Mouse (Mus musculus): ENCODE results near the gene Ccr10.

Ccr10 gene

GRCm38 (mm10) chr11:101174851-101175628 is at the start of gene Ccr10:
TSS of gene Ccr10 (minus strand) at chr11:101175443.
- DNase-seq (ENCODE audit: low spot score) = no peak

GRCm38 (mm10) chr11:101224337-101224736 is 49.1 kb upstream of the Ccr10 start:
- no peak for DNase-seq (ENCODE audit: low spot score)

- DNase-seq (ENCODE audit: low spot score) = no peak
Measured at GRCm38 (mm10) chr11:101221306-101221986, 46.2 kb upstream of the Ccr10 start.

GRCm38 (mm10) chr11:101220853-101221252 is 45.6 kb upstream of the Ccr10 start:
- no peak for DNase-seq (ENCODE audit: low spot score)

- no peak for DNase-seq (ENCODE audit: low spot score)
Measured at GRCm38 (mm10) chr11:101218436-101219055, 43.3 kb upstream of the Ccr10 start.

GRCm38 (mm10) chr11:101216936-101217335 is 41.7 kb upstream of the Ccr10 start:
- no peak for DNase-seq (ENCODE audit: low spot score)

- DNase-seq (ENCODE audit: low spot score) = no peak
Measured at GRCm38 (mm10) chr11:101211970-101212369, 36.7 kb upstream of the Ccr10 start.

GRCm38 (mm10) chr11:101200986-101201385 is 25.7 kb upstream of the Ccr10 start:
- no peak for DNase-seq (ENCODE audit: low spot score)

- no peak for DNase-seq (ENCODE audit: low spot score)
Measured at GRCm38 (mm10) chr11:101199555-101199954, 24.3 kb upstream of the Ccr10 start.

- no peak for DNase-seq (ENCODE audit: low spot score)
Measured at GRCm38 (mm10) chr11:101196175-101196574, 20.9 kb upstream of the Ccr10 start.

- no peak for DNase-seq (ENCODE audit: low spot score)
Measured at GRCm38 (mm10) chr11:101195571-101195970, 20.3 kb upstream of the Ccr10 start.

GRCm38 (mm10) chr11:101195101-101195500 is 19.9 kb upstream of the Ccr10 start:
- DNase-seq (ENCODE audit: low spot score) = no peak

GRCm38 (mm10) chr11:101194643-101195042 is 19.4 kb upstream of the Ccr10 start:
- DNase-seq (ENCODE audit: low spot score) = no peak

GRCm38 (mm10) chr11:101194137-101194536 is 18.9 kb upstream of the Ccr10 start:
- DNase-seq (ENCODE audit: low spot score) = no peak

GRCm38 (mm10) chr11:101193076-101193475 is 17.8 kb upstream of the Ccr10 start:
- DNase-seq (ENCODE audit: low spot score) = no peak

GRCm38 (mm10) chr11:101192646-101193045 is 17.4 kb upstream of the Ccr10 start:
- no peak for DNase-seq (ENCODE audit: low spot score)

GRCm38 (mm10) chr11:101191919-101192470 is 16.8 kb upstream of the Ccr10 start:
- DNase-seq (ENCODE audit: low spot score) = no peak

GRCm38 (mm10) chr11:101190913-101191907 is 16.0 kb upstream of the Ccr10 start:
- DNase-seq (ENCODE audit: low spot score) = no peak

GRCm38 (mm10) chr11:101190181-101190912 is 15.1 kb upstream of the Ccr10 start:
- DNase-seq (ENCODE audit: low spot score) = no peak

- DNase-seq (ENCODE audit: low spot score) = peak; percentile 92
Measured at GRCm38 (mm10) chr11:101189495-101190180, 14.4 kb upstream of the Ccr10 start.

Data from ovary, adult 18-20 months (tissue).